ENCODE assay signal across 15 mouse cellular contexts in genomic region chr5:37762046-37762445, GRCm38 (mm10). TPM values are rescaled to one million over a fixed set of nuclear protein-coding genes. Genes with fewer than 3 reads are reported as not detected.
DNase-seq lines count a peak whose midpoint lies in the region.
"Had no signal": no experiment of that assay in that cellular context is flagged by ENCODE, and none has a peak within 500 bp of the region (broad histone marks: within the 10 kb centered on the region; RNA-seq: fewer than 3 reads in every experiment).

No protein-coding gene starts in this region.

- DNase-seq in heart, adult 11 months, result peak; percentile 95
- no peak for DNase-seq in heart, postnatal 14 days
- DNase-seq in gastrocnemius, postnatal 14 days, result peak; percentile 39
- peak; percentile 66 for DNase-seq in skeletal muscle tissue, adult 2 months (ENCODE audit: low read depth, low spot score)
- DNase-seq in yolk sac, embryonic 10.5 days (ENCODE audit: low spot score), result no peak
- DNase-seq in lung, postnatal 14 days, result no peak
- DNase-seq: adrenal gland, adult 2 months; adrenal gland, postnatal 14 days; cerebellum, adult 11-12 months; cerebellum, adult 8-10 months; cerebellum, postnatal 14 days; heart, postnatal 10 days; heart, postnatal 4 days; kidney, adult 18-20 months had no signal

- intact Hi-C loops in heart, postnatal 14 days (cut with DNase I), result no loop called here
- intact Hi-C loops in gastrocnemius, postnatal 14 days (cut with DNase I; ENCODE audit: low total_unique reads), result no loop called here

RNA-seq across cellular contexts. Expression of gene Cytl1, which starts 26.7 kb away (rescaled TPM):
- total RNA-seq in heart, postnatal 14 days (2021), result 10 to 100 TPM; 14.4 to 20.2 TPM
- total RNA-seq in gastrocnemius, postnatal 14 days (2021), result 1 to 10 TPM in 1 of 2 experiments, under 1 TPM in 1; 0.55 to 1.6 TPM
- total RNA-seq: MEL had no signal

RNA-seq across cellular contexts. Expression of gene Stk32b, which starts 45.1 kb away (rescaled TPM):
- total RNA-seq in heart, postnatal 14 days (2021), result under 1 TPM; 0.15 to 0.38 TPM
- under 1 TPM in 1 of 2 experiments, not detected in 1; 0.12 TPM for total RNA-seq in gastrocnemius, postnatal 14 days (2021)
- total RNA-seq: MEL had no signal

Comparison
In these comparisons a context has a peak if more than half of its experiments do, and no peak if none do; other contexts are left out.
1. DNase-seq: peak in heart, adult 11 months (single experiment), gastrocnemius, postnatal 14 days (single experiment) and skeletal muscle tissue, adult 2 months (single experiment); none in heart, postnatal 14 days (0 of 2), yolk sac, embryonic 10.5 days (single experiment) and lung, postnatal 14 days (single experiment).
2. RNA of gene Cytl1, which starts 26.7 kb away (total RNA-seq): 14.4 to 20.2 TPM in heart, postnatal 14 days; 0.55 to 1.6 TPM in gastrocnemius, postnatal 14 days; every median in the first group is over 4 times any median in the second.